Mouse (Mus musculus) forebrain, embryonic 14.5 days (tissue): ENCODE measurements around the gene Pon1. TPM values are rescaled to one million over a fixed set of nuclear protein-coding genes. Genes with fewer than 3 reads are reported as not detected.

Source experiments
- ATAC-seq: fragments of 200-750 bp; cut with Nextera tagmentation; 2 replicates; pipeline ENCODE4 v1.8.0; 2017; ENCODE audit warnings: mild to moderate bottlenecking, moderate library complexity
- DNase-seq: peaks from one replicate; pipeline ENCODE4 v3.0.0-alpha.2; 2015; ENCODE audit warnings: low spot score
- H3K27ac ChIP-seq: fragments of 300-500 bp; sonication (generic); 2 replicates; pipeline ENCODE4 v1.5.1; 2014; ENCODE audit warnings: low read depth, mild to moderate bottlenecking, control low read depth, low read length, moderate library complexity
- H3K27me3 ChIP-seq: fragments of 300-500 bp; sonication (generic); replicated peaks from 2 replicates; pipeline ENCODE4 v1.6.1; 2014; ENCODE audit warnings: low read length, control low read depth, mixed read lengths; ENCODE audit not compliant: control insufficient read depth, insufficient read depth
- H3K36me3 ChIP-seq: fragments of 300-500 bp; sonication (generic); 2 replicates; pipeline ENCODE4 v1.6.1; 2014; ENCODE audit warnings: low read length, control low read depth; ENCODE audit not compliant: control insufficient read depth, insufficient read depth
- H3K4me1 ChIP-seq: fragments of 300-500 bp; sonication (generic); 2 replicates; pipeline ENCODE4 v1.6.1; 2014; ENCODE audit warnings: antibody characterized with exemption, low read length, control low read depth; ENCODE audit not compliant: control insufficient read depth, insufficient read depth
- H3K4me2 ChIP-seq: fragments of 300-500 bp; sonication (generic); 2 replicates; pipeline ENCODE4 v1.6.1; 2014; ENCODE audit warnings: mild to moderate bottlenecking, control low read depth, low read length
- H3K4me3 ChIP-seq: fragments of 300-500 bp; sonication (generic); 2 replicates; pipeline ENCODE4 v1.5.1; 2014; ENCODE audit warnings: low read depth, low read length, control low read depth
- H3K9ac ChIP-seq: fragments of 300-500 bp; sonication (generic); 2 replicates; pipeline ENCODE4 v1.6.1; 2014; ENCODE audit warnings: mild to moderate bottlenecking, low read length, control low read depth, moderate library complexity
- H3K9me3 ChIP-seq: fragments of 300-500 bp; sonication (generic); replicated peaks from 2 replicates; pipeline ENCODE4 v1.6.1; 2016; ENCODE audit warnings: low read length, control low read depth, mixed read lengths; ENCODE audit not compliant: control insufficient read depth
- WGBS: fragments of 180-500 bp; shearing (Covaris S2); extraction: QIAGEN DNeasy Blood & Tissue Kit; methylation state at CpG from one replicate; pipeline ENCODE4 v1.1.7; 2014; 5-methylcytosine and 5-hydroxymethylcytosine counted together
- polyA plus RNA-seq: library from polyadenylated mRNA; unstranded; fragments of >200 nt; fragmentation: Nextera tagmentation; extraction: Ambion mirVana; gene quantifications from 2 replicates; pipeline ENCODE4 v1.2.1, GENCODE M21; 2014

Pon1 gene
- polyA plus RNA-seq, 1 experiment from 2014 or later, result 0.28 TPM

DNA sequence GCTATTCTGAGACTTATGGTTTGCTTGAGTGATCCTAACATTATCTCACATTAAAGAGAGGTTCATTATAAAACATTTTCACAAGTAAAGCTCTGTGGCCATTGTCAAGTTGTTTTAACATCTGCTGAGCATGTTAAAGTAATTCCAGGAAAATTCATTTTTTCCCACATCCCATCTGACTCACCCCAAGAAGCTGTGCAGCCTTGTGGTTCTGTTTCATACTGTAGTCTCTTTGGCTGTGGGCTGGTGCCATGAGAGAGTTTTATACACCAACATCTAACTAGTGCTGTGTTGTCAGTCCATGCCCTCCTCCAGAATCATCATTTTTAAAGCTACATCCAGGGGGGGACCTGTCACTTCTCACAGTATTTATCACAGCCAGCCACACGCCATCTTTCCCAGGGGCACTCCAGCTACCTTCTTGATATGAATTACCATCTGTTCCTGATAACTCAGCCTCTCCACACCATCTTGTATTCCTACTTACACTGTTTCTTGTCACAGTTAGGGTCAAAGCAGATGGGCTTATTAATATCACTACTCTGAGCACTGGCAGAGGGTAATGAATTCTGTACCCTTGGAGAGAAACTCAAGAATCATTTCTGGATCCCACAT is 38.3 kb downstream of the Pon1 start:
- peak; percentile 18; the same call in 1 of the 2 replicates for ATAC-seq

DNA sequence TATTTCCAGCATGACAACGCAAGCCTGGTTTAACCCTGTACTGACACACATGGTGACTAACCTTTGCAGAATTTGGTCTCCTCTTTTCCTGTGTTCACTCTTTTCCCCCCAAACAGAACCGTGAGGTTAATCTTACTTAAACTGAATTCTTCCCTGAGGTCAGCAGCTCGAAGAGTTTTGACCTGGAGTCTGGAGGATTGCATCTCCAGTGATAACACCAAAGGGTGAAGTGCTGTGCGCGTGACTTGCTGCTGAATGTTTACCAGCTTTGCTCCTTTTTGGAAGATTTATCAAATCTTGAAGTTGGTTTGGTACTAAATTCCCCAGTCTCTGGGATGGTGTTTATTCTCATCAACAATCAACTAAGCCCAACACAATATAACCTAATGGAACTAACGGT is 39.0 kb downstream of the Pon1 start:
- peaks cover 7% of the 10 kb centered on the region for H3K4me1 ChIP-seq
- WGBS, result 91% methylated on average over 6 of the region's 6 CpGs
- H3K27me3 ChIP-seq, result no peaks in the 10 kb centered on the region
- ATAC-seq (no peak), DNase-seq (no peak)
- H3K27ac ChIP-seq, result no peak overlapping the region
- no peak overlapping the region for H3K4me2 ChIP-seq
- H3K9me3 ChIP-seq, result no peaks in the 10 kb centered on the region
- H3K4me3 ChIP-seq, result no peak overlapping the region
- peaks cover 29% of the 10 kb centered on the region; the same call in 1 of the 2 replicates for H3K36me3 ChIP-seq
- no peak overlapping the region for H3K9ac ChIP-seq

More for the DNA sequence above, 38.3 kb downstream of the Pon1 start:
- no peak for DNase-seq
- WGBS, result 48% methylated on average over 1 of the region's 1 CpGs
- Histone ChIP-seq H3K36me3 (peaks cover 33% of the 10 kb centered on the region; the same call in 1 of the 2 replicates), H3K27ac (no peak overlapping the region), H3K9ac (no peak overlapping the region), H3K27me3 (no peaks in the 10 kb centered on the region), H3K4me3 (no peak overlapping the region), H3K4me2 (no peak overlapping the region), H3K4me1 (peaks cover 7% of the 10 kb centered on the region), H3K9me3 (no peaks in the 10 kb centered on the region)

DNA sequence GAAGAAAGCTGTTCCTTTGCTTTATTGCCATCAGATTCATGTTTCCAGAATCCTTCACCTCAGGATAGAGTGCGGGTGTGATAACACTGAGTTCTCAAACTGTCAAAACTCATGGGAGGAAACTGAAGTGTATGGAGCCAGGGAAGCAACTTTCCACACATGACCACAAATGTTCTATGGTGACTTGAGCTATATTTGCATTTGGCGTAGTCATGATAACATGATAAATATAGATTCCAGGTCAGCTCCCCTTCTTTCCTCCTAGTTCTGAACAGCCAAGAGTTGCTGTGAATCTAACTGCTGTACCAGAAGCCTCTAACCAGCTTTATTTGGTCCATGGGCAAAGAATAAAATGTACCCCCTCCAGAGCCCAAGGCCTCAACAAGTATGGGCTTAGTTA is 41.6 kb downstream of the Pon1 start:
- no peak for ATAC-seq
- Histone ChIP-seq H3K36me3 (peaks cover 12% of the 10 kb centered on the region; the same call in 1 of the 2 replicates), H3K27me3 (no peaks in the 10 kb centered on the region), H3K9me3 (no peaks in the 10 kb centered on the region), H3K9ac (no peak overlapping the region), H3K4me2 (no peak overlapping the region), H3K27ac (no peak overlapping the region), H3K4me3 (no peak overlapping the region), H3K4me1 (peaks cover 7% of the 10 kb centered on the region)
- 95% methylated on average over 2 of the region's 2 CpGs for WGBS
- no peak for DNase-seq

DNA sequence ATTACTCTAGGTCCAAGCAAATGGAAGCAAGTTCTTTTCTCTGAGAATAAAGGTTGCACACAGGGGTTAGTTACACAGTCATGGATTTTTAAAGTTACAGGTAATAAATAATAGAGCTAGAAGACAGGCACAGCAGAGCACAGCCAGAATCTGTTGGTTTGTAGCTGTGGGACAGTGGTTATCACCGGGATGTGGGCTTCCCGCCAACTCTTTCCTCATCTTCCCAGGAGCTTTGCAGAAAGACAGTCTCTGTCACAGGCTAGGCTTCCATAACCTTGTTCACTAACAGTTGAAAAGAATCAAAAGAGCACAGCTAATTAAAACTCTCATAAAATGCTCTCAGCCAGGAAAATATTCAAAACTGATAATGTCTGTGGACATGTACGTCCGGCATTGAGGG is 42.6 kb downstream of the Pon1 start:
- ATAC-seq (no peak), DNase-seq (no peak)
- WGBS, result 56% methylated on average over 4 of the region's 4 CpGs
- H3K36me3 ChIP-seq, result peaks cover 12% of the 10 kb centered on the region; the same call in 1 of the 2 replicates
- no peak overlapping the region for H3K27ac ChIP-seq
- H3K9ac ChIP-seq, result no peak overlapping the region
- no peaks in the 10 kb centered on the region for H3K27me3 ChIP-seq
- peaks cover 7% of the 10 kb centered on the region for H3K4me1 ChIP-seq
- no peak overlapping the region for H3K4me3 ChIP-seq
- no peaks in the 10 kb centered on the region for H3K9me3 ChIP-seq
- H3K4me2 ChIP-seq, result no peak overlapping the region

DNA sequence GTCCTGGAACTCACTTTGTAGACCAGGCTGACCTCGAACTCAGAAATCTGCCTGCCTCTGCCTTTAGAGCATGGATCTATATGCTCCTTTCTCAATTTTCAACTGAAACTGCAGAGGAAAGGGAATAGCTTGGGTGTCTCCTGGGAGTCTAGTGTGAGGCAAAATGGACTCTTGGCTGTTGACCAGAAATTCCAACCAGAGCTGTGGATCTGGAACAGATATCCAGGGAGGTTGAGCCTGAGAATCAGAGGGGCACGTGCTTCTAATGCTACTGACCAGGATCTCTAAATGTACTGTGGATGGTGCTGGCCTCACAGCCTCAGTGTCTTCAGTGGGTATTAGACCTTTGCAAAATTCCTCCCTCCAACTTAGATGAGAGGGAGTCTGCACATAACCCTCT is 43.8 kb downstream of the Pon1 start:
- peaks cover 7% of the 10 kb centered on the region for H3K4me1 ChIP-seq
- H3K9me3 ChIP-seq, result no peaks in the 10 kb centered on the region
- no peak overlapping the region for H3K4me3 ChIP-seq
- no peak overlapping the region for H3K9ac ChIP-seq
- no peaks in the 10 kb centered on the region for H3K27me3 ChIP-seq
- no peak overlapping the region for H3K4me2 ChIP-seq
- H3K27ac ChIP-seq, result no peak overlapping the region
- H3K36me3 ChIP-seq, result peaks cover 10% of the 10 kb centered on the region; the same call in 1 of the 2 replicates
- ATAC-seq (no peak), DNase-seq (no peak)
- WGBS, result 84% methylated on average over 2 of the region's 2 CpGs

DNA sequence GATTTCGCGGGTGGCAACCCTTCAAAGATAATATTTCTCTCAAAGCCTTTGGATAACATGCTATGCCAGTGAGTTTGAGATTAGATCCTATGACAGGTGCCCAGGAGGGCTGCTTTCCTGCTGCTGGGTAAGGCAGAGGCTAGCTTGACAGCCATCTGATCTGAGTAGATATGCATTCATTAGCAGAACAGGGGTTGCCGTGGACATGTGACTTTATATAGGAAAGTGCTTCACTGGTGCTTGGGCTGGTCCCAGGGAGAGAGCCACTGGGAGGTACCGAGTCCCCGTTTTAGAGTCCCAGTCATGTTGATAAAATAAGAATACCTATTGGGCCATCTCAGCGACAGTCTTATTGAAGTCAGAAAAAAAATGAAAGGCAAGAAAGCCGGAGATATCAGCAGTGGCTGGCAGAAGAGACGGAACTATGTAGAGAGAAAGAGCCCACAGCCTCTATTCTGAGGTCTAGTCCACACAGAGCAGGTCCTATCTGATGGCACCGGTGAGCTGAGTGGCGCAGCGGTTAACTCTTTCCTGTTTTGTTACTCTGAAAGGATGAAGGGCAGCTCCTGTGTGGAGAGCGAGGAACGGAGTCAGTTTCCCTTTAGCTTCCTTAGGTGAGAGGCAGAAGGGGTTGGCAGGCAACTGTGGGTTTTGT is 46.1 kb downstream of the Pon1 start:
- H3K4me2 ChIP-seq, result no peak overlapping the region
- 0 out of 2 replicates have a peak, but pooled peaks cover under 1% of the 10 kb centered on the region for H3K36me3 ChIP-seq
- H3K27me3 ChIP-seq, result no peaks in the 10 kb centered on the region
- H3K27ac ChIP-seq, result no peak overlapping the region
- H3K4me1 ChIP-seq, result peaks cover 7% of the 10 kb centered on the region
- H3K9me3 ChIP-seq, result no peaks in the 10 kb centered on the region
- DNase-seq, result no peak
- 87% methylated on average over 13 of the region's 13 CpGs for WGBS
- no peak overlapping the region for H3K9ac ChIP-seq
- no peak overlapping the region for H3K4me3 ChIP-seq
- ATAC-seq, result no peak

DNA sequence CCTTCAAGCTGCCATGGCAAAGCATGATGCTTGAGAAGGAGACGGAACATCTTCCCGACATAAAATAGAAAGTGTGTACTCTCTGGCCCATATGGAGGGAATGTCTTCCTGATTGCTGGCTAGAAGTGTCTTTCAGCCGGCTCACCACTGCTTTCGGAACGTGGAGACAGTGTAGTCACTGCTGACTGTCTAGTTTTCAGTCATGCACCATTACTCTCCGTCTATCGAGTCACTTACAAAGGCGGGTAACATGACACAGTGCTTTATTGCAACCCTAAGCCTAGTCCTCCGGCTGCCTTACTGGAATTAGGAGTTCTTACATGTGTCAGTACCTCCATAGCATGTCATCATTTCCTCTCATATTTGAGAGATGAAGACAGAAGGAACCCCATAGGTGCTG is 54.1 kb downstream of the Pon1 start:
- 85% methylated on average over 9 of the region's 9 CpGs for WGBS
- Histone ChIP-seq H3K4me2 (no peak overlapping the region), H3K36me3 (peaks cover 15% of the 10 kb centered on the region), H3K9me3 (no peaks in the 10 kb centered on the region), H3K4me1 (no peaks in the 10 kb centered on the region), H3K4me3 (no peak overlapping the region), H3K27me3 (no peaks in the 10 kb centered on the region), H3K27ac (no peak overlapping the region), H3K9ac (no peak overlapping the region)
- DNase-seq (no peak), ATAC-seq (no peak)

DNA sequence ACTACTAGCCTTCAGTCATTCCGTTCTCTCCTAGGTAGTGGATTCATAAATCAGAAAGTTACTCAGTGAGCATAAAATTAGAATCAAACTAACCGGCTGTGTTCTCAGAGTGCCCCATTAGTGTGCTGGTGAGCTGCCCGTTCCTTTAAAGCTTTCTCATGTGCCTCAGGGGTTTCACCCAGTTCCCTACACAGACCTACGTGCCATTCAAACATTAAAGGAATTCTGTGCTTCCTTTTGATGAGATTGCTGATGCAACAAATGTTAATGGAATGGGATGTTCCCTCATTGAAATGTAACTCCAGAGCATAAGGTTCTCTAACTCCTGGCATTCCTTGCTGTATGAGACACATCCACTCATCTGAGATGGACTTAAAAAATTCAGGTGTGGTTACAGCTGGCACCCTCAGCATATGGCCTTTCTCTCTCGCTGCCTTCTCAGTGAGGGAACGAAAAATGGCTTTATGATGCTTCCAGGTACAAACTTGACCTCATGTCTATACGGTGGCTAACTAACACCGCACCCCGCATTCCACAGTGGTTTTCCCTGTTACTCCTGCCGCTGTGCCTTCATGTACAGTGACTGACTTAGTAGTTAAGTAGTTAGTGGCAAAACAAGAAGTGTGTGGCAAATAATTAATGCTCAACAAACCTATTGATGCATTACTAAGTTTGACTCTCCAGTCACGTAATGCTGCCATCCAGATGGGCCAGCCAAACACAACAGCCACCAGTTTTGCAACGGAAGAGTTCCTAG is 54.7 kb downstream of the Pon1 start:
- Histone ChIP-seq H3K27me3 (no peaks in the 10 kb centered on the region), H3K36me3 (peaks cover 19% of the 10 kb centered on the region), H3K9me3 (no peaks in the 10 kb centered on the region), H3K4me3 (no peak overlapping the region), H3K4me2 (no peak overlapping the region), H3K27ac (no peak overlapping the region), H3K4me1 (no peaks in the 10 kb centered on the region), H3K9ac (no peak overlapping the region)
- no peak for ATAC-seq
- no peak for DNase-seq
- WGBS, result 85% methylated on average over 12 of the region's 12 CpGs

DNA sequence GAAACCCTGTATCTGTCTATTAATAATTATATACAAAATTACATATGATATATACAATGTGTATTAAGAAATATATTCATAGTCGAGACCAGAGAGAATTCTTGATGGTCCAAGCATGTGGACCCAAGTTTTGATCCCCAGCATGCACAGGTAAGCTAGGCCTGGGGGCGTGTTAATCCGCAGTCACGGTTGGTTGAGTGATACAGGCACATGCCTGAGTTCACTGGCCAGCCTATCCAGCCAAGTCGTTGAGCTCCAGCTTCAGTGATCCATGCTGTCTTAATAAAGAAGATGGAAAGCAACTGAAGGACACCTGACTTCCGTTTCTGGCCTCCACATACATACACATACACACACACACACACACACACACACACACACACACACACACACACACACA is 57.7 kb downstream of the Pon1 start:
- ATAC-seq (no peak), DNase-seq (no peak)
- H3K4me2 ChIP-seq, result no peak overlapping the region
- no peak overlapping the region for H3K4me3 ChIP-seq
- no peaks in the 10 kb centered on the region for H3K27me3 ChIP-seq
- peaks cover 17% of the 10 kb centered on the region for H3K36me3 ChIP-seq
- H3K27ac ChIP-seq, result no peak overlapping the region
- no peak overlapping the region for H3K9ac ChIP-seq
- 82% methylated on average over 6 of the region's 6 CpGs for WGBS
- H3K4me1 ChIP-seq, result no peaks in the 10 kb centered on the region
- H3K9me3 ChIP-seq, result no peaks in the 10 kb centered on the region
